Mouse (Mus musculus): ENCODE measurements around the gene Galt. TPM values are rescaled to one million over a fixed set of nuclear protein-coding genes. Genes with fewer than 3 reads are reported as not detected.

Galt gene
- 10 to 100 TPM; 45.6 to 52.0 TPM for total RNA-seq (2021)
- long read RNA-seq, experiment 1, transcript Galt-201 (11 exons, 1,595 nt): major isoform, 29 of 60 reads
- long read RNA-seq, experiment 1, partial matches to known transcripts: 10 of 60 reads
- long read RNA-seq, experiment 1, other reads (novel, unspliced or antisense): 20 of 60 reads
- long read RNA-seq, experiment 2, transcript Galt-201 (11 exons, 1,595 nt): major isoform, 30 of 50 reads
- long read RNA-seq, experiment 2, partial matches to known transcripts: 9 of 50 reads
- long read RNA-seq, experiment 2, other reads (novel, unspliced or antisense): 11 of 50 reads

- DNase-seq: no peak
- intact Hi-C loops (cut with DNase I): no loop called here
Observed at GRCm38 (mm10) chr4:41754797-41755337, at the start of gene Galt. Gene Galt (plus strand): TSS chr4:41755228.

GRCm38 (mm10) chr4:41705922-41706754, 48.9 kb upstream of the Galt start:
- DNase-seq: no peak
- intact Hi-C loops (cut with DNase I): loop anchor here (2.0 to 5.0 kb wide), 2 partner anchors 94 to 151 kb away; no protein-coding TSS in a partner anchor

GRCm38 (mm10) chr4:41707011-41707535, 48.0 kb upstream of the Galt start:
- peak; percentile 47 to 64 for DNase-seq
- intact Hi-C loops (cut with DNase I): loop anchor here (2.0 to 5.0 kb wide), 2 partner anchors 95 to 152 kb away; no protein-coding TSS in a partner anchor

- intact Hi-C loops (cut with DNase I): loop anchor here (2.0 to 5.0 kb wide), 3 partner anchors 55 to 239 kb away; no protein-coding TSS in a partner anchor
- peak in 1 of 2 experiments; percentile 62 for DNase-seq
Observed at GRCm38 (mm10) chr4:41708192-41708745, 46.8 kb upstream of the Galt start.

GRCm38 (mm10) chr4:41710229-41710628, 44.8 kb upstream of the Galt start:
- no peak for DNase-seq
- intact Hi-C loops (cut with DNase I): no loop called here

GRCm38 (mm10) chr4:41711705-41712375, 43.2 kb upstream of the Galt start:
- DNase-seq: no peak
- intact Hi-C loops (cut with DNase I): no loop called here

- intact Hi-C loops (cut with DNase I): no loop called here
- DNase-seq: peak in 1 of 2 experiments; percentile 34
Observed at GRCm38 (mm10) chr4:41712421-41713196, 42.4 kb upstream of the Galt start.

- DNase-seq: peak; percentile 88
- intact Hi-C loops (cut with DNase I): loop anchor here (1.0 kb wide), 1 partner anchor 22 kb away; no protein-coding TSS in a partner anchor
Observed at GRCm38 (mm10) chr4:41713197-41714067, 41.6 kb upstream of the Galt start, which contains the start of gene Rpp25l. Gene Rpp25l (minus strand): TSS chr4:41713534.

- DNase-seq: peak; percentile 58 to 78
- intact Hi-C loops (cut with DNase I): loop anchor here (1.0 kb wide), 1 partner anchor 21 kb away; no protein-coding TSS in a partner anchor
Observed at GRCm38 (mm10) chr4:41714276-41714675, 40.8 kb upstream of the Galt start.

GRCm38 (mm10) chr4:41715082-41715481, 39.9 kb upstream of the Galt start:
- intact Hi-C loops (cut with DNase I): no loop called here
- DNase-seq: no peak

GRCm38 (mm10) chr4:41715596-41715995, 39.4 kb upstream of the Galt start:
- peak; percentile 25 to 51 for DNase-seq
- intact Hi-C loops (cut with DNase I): no loop called here

- DNase-seq: no peak
- intact Hi-C loops (cut with DNase I): no loop called here
Observed at GRCm38 (mm10) chr4:41716834-41717233, 38.2 kb upstream of the Galt start.

GRCm38 (mm10) chr4:41722918-41723351, 32.1 kb upstream of the Galt start, which contains the start of gene Dctn3:
Gene Dctn3 (minus strand): TSS chr4:41723170.
- peak; percentile 80 to 86 for DNase-seq
- intact Hi-C loops (cut with DNase I): no loop called here

GRCm38 (mm10) chr4:41726826-41727621, 28.0 kb upstream of the Galt start:
- intact Hi-C loops (cut with DNase I): no loop called here
- DNase-seq: no peak

- intact Hi-C loops (cut with DNase I): no loop called here
- DNase-seq: no peak
Observed at GRCm38 (mm10) chr4:41731052-41731765, 23.8 kb upstream of the Galt start, which contains the start of gene Arid3c. Gene Arid3c (minus strand): TSS chr4:41731142.

- DNase-seq: peak; percentile 75 to 79
- intact Hi-C loops (cut with DNase I): no loop called here
Observed at GRCm38 (mm10) chr4:41737602-41738255, 17.3 kb upstream of the Galt start.
